Mouse (Mus musculus) frontal cortex, postnatal 36 days (tissue): ENCODE measurements at regions not wholly inside any gene's neighbourhood (a gene's known extent, or its start where the extent isn't known, plus 50 kb on each side); places are given as distances from the start of the nearest gene placed in this dataset.
A peak's percentile ranks its signal among the peaks of the same experiment; 100 is the strongest.

Source experiments
- DNase-seq, 2 experiments: peaks; one replicate each; pipeline ENCODE4 v3.0.0; 2022; ENCODE audit warnings: low spot score in 2 of 2

- DNase-seq = no peak
Measured at GRCm38 (mm10) chr6:17157270-17157669, 92.3 kb downstream of the Tes start.

DNA sequence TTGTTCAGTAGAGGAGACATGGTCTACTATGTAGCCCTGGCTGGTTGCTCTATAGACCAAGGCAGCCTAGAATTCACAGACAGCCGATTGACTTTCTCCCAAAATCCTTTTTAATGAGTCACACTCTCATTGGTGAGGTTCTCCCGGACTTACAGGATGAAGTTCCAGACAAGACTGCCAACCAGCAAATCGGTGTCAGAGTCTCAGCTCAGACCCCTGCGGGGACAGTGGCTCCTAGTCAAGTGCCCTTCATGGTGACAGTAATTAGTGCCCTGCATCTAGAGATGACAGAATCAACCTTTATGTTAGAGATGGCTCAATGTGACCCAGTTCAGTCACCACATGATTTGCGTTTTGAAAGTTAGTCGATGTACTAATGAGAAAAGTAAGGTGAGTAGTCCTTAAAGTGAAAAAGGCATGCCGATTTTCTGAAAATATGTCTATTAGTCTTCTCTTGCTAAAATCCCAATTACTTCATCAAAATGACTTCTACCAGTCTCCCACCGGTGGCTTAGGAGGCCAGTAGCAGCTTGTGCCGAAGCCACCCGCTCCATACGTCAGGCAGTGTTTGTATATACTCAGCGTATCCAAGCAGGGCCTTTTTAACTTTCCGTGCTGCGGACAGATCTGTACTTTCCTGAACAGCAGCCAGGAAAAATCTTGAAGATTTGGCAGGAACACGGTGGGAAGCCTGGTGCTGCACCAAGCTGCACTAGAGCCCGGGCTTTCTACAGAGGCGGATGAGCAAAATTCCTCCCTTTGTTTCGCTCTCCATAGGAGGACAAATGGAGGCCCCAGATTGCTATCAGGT is 105.2 kb downstream of the Tes start:
- DNase-seq = peak in 1 of 2 experiments; percentile 58

GRCm38 (mm10) chr6:17170782-17171272 is 105.9 kb downstream of the Tes start:
- no peak for DNase-seq

DNA sequence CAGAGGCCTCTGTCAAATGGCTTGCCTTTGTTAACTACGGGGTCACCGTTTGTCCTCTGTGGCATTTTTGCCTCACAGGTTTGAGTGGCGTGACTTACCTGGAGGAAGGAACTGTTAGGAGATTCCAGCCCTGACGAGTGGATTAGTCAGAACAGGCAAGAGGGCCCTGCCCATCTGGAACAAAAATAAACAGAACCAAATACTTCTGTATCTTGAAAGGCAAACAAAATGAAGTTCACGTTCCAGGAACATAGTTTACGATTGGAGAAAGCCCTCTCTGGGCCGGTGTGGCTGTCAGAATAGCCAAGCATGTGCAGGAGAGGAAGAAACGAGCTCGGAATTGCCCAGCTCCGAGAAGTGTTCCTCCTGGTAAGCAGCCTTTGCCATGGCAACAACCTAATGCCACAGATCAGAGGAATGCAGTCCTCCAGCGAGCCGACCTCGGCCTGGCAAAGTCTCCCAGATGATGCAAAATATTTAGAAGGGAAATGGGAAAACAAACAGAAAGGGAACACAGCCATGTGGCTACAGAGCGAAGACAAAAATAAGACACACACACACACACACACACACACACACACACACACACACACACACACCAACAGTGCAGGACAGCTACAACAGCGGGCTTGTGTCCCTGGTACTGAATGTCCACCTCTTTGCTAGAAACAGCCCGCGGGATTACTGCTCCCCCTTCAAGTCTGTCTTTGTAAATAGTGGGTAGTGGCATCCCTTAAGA is 106.5 kb downstream of the Tes start:
- DNase-seq = peak in 1 of 2 experiments; percentile 38

DNA sequence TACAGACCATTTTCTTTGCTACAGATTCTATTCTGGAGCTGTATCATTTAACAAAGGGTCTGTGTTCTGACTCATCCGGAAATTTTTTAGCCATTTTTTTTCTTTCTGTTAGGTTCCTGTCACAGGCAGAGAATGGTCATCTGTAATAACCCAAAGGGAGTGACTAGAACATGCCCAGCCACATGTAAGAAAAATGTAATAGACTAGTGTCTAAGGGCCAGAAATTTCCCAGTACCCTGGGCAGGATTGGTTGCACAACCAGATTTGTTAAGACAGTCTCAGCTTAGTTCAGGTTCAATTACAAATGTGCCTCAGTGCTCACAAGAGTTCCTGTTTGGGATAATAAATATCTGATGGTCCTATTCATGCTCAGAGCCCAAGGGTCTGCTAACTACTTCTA is 107.1 kb downstream of the Tes start:
- no peak for DNase-seq

DNA sequence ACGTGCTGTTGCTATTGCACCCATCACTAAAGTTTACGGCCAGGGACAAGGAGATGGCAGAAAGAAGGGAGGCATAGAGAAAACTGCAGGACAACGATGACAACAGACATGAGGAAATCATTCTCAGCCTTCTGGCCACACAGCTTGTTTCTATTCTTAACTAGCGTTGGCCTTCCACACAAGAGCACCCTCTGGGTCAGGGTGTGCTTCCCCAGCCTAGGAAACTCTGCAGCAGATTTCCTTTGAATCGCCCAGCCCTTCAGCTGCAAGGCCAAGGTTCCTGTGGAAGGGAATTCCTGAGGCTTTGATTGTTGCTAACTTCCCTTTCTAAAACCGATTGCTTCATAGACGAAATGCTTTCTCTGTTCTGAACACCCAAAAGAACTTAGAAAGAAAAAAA is 103.8 kb upstream of the Cav2 start:
- DNase-seq = no peak

GRCm38 (mm10) chr6:17179476-17179875 is 101.5 kb upstream of the Cav2 start:
- no peak for DNase-seq

DNA sequence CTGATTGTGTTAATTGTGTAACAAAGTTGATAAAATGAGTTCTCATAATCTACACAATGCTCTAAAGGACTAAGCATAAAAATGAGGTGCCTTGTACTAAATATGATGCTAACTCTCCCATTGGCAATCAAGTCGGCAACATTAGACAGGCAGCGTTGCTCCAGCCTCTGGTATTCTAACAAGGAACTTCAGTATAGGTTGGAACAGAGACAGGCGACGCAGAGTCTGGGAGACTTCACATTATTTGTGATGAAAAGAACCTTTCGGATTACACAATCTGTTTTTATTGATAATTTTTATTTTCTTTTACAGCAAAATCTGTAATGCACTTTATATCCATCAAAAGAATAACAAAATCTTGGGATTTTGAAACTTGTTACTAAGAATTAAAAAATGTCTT is 94.4 kb upstream of the Cav2 start:
- DNase-seq = no peak

- peak in 1 of 2 experiments; percentile 59 for DNase-seq
Measured at GRCm38 (mm10) chr6:17187106-17187505, 93.9 kb upstream of the Cav2 start.

DNA sequence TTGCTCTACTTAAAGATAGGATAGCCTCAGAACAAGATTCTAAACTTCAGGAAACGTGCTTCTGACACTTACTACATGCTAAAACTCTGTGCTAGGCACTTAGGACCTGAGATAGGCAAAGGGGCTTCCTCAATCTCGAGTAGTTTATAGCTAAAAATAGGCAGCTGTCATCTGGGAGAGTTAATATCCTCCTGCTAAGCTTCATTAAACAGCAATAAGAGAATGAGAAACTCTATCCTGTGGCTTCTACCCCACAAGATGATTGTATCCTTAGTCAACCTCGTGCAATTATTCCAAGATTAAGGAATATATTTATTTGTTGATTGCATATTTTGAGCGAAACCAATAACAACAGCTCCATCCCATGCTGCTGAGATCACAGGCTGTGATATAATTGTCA is 85.4 kb upstream of the Cav2 start:
- DNase-seq = no peak

GRCm38 (mm10) chr6:17197728-17198397 is 83.1 kb upstream of the Cav2 start:
- DNase-seq = no peak

GRCm38 (mm10) chr6:17198876-17199275 is 82.1 kb upstream of the Cav2 start:
- DNase-seq = no peak

- DNase-seq = no peak
Measured at GRCm38 (mm10) chr6:17201916-17202636, 78.9 kb upstream of the Cav2 start.

DNA sequence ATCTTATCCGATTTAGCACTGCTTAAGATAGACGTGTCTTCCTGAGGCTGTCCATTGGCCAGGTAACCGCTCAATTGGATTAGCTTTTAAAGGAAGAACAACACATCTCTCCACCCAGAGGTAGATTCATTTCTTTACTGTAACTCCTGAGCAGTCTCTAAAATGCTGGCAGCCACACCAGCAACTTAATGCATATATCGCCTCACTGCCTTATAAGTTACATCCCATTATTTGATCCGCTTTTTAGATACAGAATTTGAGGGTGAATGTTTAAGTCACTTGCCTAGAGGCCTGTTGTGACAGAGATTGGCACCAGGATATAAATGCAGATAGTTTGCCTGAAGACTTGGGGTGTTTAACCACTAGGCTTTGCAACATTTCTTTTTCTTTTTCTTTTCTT is 77.7 kb upstream of the Cav2 start:
- no peak for DNase-seq

GRCm38 (mm10) chr6:17203900-17204686 is 76.9 kb upstream of the Cav2 start:
- no peak for DNase-seq

- no peak for DNase-seq
Measured at GRCm38 (mm10) chr6:17206932-17207331, 74.1 kb upstream of the Cav2 start.

- DNase-seq = no peak
Measured at GRCm38 (mm10) chr6:17209792-17210191, 71.2 kb upstream of the Cav2 start.

- DNase-seq = peak; percentile 9 to 36
Measured at GRCm38 (mm10) chr6:17211346-17211745, 69.6 kb upstream of the Cav2 start.

DNA sequence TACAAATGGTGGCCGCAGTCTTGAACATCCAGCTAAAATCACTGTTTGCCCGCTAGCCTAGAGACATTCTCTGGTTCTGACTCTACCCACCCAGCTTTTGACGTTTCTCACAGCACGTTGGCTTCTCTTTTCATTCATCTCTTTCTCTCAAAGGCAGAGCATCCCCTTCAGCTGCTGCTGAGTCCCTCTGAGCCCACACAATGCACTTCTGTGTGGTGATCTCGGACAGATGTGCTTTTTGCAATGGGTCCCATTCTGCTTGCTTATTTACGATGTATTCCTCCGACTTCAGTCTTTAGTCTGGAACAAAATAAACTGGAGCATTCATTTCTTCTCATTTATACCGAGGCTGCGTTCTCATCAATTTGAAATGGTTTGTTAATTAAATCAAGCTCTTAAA is 66.2 kb upstream of the Cav2 start:
- no peak for DNase-seq

DNA sequence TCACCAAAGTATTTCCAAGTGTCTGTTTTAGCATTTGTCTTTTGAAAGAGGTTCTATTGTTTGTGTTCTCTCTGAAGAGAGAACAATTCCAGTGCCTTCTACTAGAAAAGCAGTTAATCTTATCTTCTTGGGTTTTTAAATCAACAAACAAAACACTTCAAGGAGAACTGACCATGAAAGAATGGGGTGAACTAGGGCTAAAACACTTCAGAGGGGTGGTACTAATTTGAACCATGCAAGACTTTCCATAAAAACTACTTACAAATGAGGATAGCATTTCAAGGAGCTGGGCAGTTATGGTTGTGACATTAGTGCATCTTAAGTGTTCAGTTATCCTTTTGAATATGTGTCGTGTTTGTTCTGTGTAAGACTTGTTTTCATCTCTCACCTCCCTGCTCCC is 64.5 kb upstream of the Cav2 start:
- no peak for DNase-seq

DNA sequence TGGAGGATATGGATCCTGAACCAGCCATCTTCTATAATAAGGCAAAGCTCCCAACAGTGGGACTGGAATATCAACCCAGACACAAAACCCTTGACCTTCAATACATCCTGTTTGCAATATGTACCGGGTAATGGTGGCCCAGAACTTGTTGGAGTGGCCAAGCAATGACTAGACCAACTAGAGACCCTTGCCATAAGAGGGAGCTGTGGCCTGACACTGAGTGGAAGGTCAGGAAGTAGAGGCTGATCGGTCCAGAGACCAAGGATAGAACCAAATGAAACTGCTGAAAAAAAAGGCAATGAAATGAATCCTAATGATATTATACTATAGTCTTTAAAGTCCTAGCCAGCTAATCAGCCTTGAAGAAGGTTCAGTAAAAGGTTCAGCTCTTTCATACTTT is 57.2 kb upstream of the Cav2 start:
- DNase-seq = no peak
